Mouse (Mus musculus): ENCODE measurements around the gene Zfp973. TPM values are rescaled to one million over a fixed set of nuclear protein-coding genes. Genes with fewer than 3 reads are reported as not detected.
"Not testable (repeated sequence)": the region's sequence is repeated elsewhere in the genome, so short reads cannot be mapped to it uniquely, and the experiment has no call there.

The Zfp973 gene
- polyA plus RNA-seq (2014; fragmentation: Nextera tagmentation; extraction: Ambion mirVana): 9.0 and 10.1 TPM in 2 replicates

DNA sequence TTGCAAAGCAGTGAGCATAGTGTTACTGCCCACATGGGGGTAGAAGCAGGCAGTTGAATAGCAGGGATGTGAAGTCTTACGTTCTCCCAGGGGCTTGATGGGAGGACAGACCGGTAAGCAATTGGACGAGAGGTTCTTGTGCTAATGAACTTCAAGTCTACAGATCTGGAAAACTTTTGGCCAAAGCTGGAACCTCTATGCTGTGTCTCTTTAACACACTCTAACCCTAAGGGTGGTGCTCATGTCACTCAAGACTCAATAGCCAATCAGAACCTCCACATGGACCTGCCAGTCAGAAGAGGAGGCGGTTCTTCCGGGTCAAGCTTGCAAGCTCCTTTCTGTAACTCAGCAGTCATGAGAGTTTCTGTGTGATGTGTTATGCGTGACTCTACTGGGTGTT, at the start of gene Zfp973:
Gene Zfp973, plus strand, starts transcription at position 301 of the 400 bp plus-strand sequence.
- H3K4me1 ChIP-seq (ENCODE audit: control insufficient read depth, insufficient read depth, low read length); H3K9ac ChIP-seq (ENCODE audit: low read length); ATAC-seq (ENCODE audit: insufficient number of reproducible peaks, low FRiP score, low TSS enrichment, low read depth); H3K9me3 ChIP-seq (ENCODE audit: control insufficient read depth, low read length); DNase-seq (ENCODE audit: low spot score); H3K27me3 ChIP-seq (ENCODE audit: control insufficient read depth, insufficient read depth, low read length); H3K36me3 ChIP-seq (ENCODE audit: control insufficient read depth, insufficient read depth, low read length); H3K4me2 ChIP-seq (ENCODE audit: low read depth, severe bottlenecking); H3K4me3 ChIP-seq (ENCODE audit: low read depth, low read length); H3K27ac ChIP-seq (replicated peaks; ENCODE audit: low read depth, low read length): not testable (repeated sequence)
- no CpG with 5 or more reads among the region's 6 CpGs for WGBS

DNA sequence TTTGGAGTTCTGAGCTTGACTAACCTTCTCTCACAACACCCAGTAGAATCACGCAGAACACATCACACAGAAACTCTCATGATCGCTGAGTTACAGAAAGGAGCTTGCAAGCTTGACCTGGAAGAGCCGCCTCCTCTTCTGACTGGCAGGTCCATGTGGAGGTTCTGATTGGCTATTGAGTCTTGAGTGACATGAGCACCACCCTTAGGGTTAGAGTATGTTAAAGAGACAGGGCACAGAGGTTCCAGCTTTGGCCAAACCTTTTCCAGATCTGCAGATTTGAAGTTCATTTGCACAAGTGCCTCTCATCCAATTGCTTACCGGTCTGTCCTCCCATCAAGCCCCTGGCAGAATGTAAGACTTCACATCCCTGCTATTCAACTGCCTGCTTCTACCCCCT, 34.1 kb upstream of the Zfp973 start, which contains the start of gene Gm14308:
Gene Gm14308, minus strand, starts transcription at position 101 of the 400 bp plus-strand sequence.
- not testable (repeated sequence) for ATAC-seq (ENCODE audit: insufficient number of reproducible peaks, low FRiP score, low TSS enrichment, low read depth); DNase-seq (ENCODE audit: low spot score); H3K9ac ChIP-seq (ENCODE audit: low read length); H3K4me1 ChIP-seq (ENCODE audit: control insufficient read depth, insufficient read depth, low read length); H3K4me2 ChIP-seq (ENCODE audit: low read depth, severe bottlenecking); H3K27ac ChIP-seq (replicated peaks; ENCODE audit: low read depth, low read length); H3K4me3 ChIP-seq (ENCODE audit: low read depth, low read length); H3K27me3 ChIP-seq (ENCODE audit: control insufficient read depth, insufficient read depth, low read length); H3K36me3 ChIP-seq (ENCODE audit: control insufficient read depth, insufficient read depth, low read length); H3K9me3 ChIP-seq (ENCODE audit: control insufficient read depth, low read length)
- WGBS: no CpG with 5 or more reads among the region's 4 CpGs

DNA sequence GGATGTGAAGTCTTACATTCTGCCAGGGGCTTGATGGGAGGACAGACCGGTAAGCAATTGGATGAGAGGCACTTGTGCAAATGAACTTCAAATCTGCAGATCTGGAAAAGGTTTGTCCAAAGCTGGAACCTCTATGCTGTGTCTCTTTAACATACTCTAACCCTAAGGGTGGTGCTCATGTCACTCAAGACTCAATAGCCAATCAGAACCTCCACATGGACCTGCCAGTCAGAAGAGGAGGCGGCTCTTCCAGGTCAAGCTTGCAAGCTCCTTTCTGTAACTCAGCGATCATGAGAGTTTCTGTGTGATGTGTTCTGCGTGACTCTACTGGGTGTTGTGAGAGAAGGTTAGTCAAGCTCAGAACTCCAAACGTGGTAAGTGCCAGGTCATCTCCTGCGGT, 37.7 kb downstream of the Zfp973 start, which contains the start of gene Gm14305:
Gene Gm14305, plus strand, starts transcription at position 278 of the 400 bp plus-strand sequence.
- H3K9ac ChIP-seq (ENCODE audit: low read length); H3K27me3 ChIP-seq (ENCODE audit: control insufficient read depth, insufficient read depth, low read length): not testable (repeated sequence)
- 0% methylated on average over 2 of the region's 6 CpGs for WGBS

More for the DNA sequence above, 37.7 kb downstream of the Zfp973 start, which contains the start of gene Gm14305:
- not testable (repeated sequence) for DNase-seq (ENCODE audit: low spot score); H3K9me3 ChIP-seq (ENCODE audit: control insufficient read depth, low read length); H3K4me2 ChIP-seq (ENCODE audit: low read depth, severe bottlenecking); H3K27ac ChIP-seq (replicated peaks; ENCODE audit: low read depth, low read length); H3K36me3 ChIP-seq (ENCODE audit: control insufficient read depth, insufficient read depth, low read length); H3K4me1 ChIP-seq (ENCODE audit: control insufficient read depth, insufficient read depth, low read length); ATAC-seq (ENCODE audit: insufficient number of reproducible peaks, low FRiP score, low TSS enrichment, low read depth)
- H3K4me3 ChIP-seq (ENCODE audit: low read depth, low read length): peak within 1 kb of the TSS; percentile 36

Other genes starting within 250 kb of the Zfp973 start
- gene Gm14435, start 246.9 kb upstream of the Zfp973 start, polyA plus RNA-seq (2014; fragmentation: Nextera tagmentation; extraction: Ambion mirVana): 12.0 and 12.5 TPM in 2 replicates
- 2.2 and 3.9 TPM in 2 replicates for gene Gm14434, start 183.7 kb upstream of the Zfp973 start, polyA plus RNA-seq (2014; fragmentation: Nextera tagmentation; extraction: Ambion mirVana)
- not detected in 2 replicates for gene Zfp967, start 149.5 kb upstream of the Zfp973 start, polyA plus RNA-seq (2014; fragmentation: Nextera tagmentation; extraction: Ambion mirVana)
- 17.5 and 21.0 TPM in 2 replicates for gene Gm14308, start 34.2 kb upstream of the Zfp973 start, polyA plus RNA-seq (2014; fragmentation: Nextera tagmentation; extraction: Ambion mirVana)
- gene Gm14305, start 37.8 kb downstream of the Zfp973 start, polyA plus RNA-seq (2014; fragmentation: Nextera tagmentation; extraction: Ambion mirVana): 28.1 and 30.6 TPM in 2 replicates
- gene Gm14295, start 128.1 kb downstream of the Zfp973 start, polyA plus RNA-seq (2014; fragmentation: Nextera tagmentation; extraction: Ambion mirVana): 12.8 and 14.2 TPM in 2 replicates
- gene Gm14408, start 160.6 kb downstream of the Zfp973 start, polyA plus RNA-seq (2014; fragmentation: Nextera tagmentation; extraction: Ambion mirVana): not detected in 2 replicates

All from limb, embryonic 11.5 days (tissue).